Mouse (Mus musculus): ENCODE measurements around the gene Tiam2. TPM values are rescaled to one million over a fixed set of nuclear protein-coding genes. Genes with fewer than 3 reads are reported as not detected.

Tiam2 gene
- total and polyA plus RNA-seq, 3 experiments = 0.42 to 1.9 TPM; not detected in 1

GRCm38 (mm10) chr17:3506508-3506907, 180.1 kb downstream of the Tiam2 start:
- Histone ChIP-seq H3K4me3 (ENCODE audit: control insufficient read depth in 1 of 2, insufficient read depth in 1 of 2, low read depth in 2 of 2, low read length in 2 of 2) (no peak overlapping the region), H3K36me3 (ENCODE audit: control insufficient read depth in 1 of 2, insufficient read depth in 2 of 2, low read length in 2 of 2) (no peaks in the 10 kb centered on the region), H3K79me2 (ENCODE audit: control insufficient read depth, insufficient read depth, low read length, poor library complexity) (no peaks in the 10 kb centered on the region), H3K4me1 (ENCODE audit: control insufficient read depth in 1 of 2, insufficient read depth in 2 of 2, low read length in 2 of 2) (no peaks in the 10 kb centered on the region), H3K9me3 (replicated peaks; ENCODE audit: insufficient read depth, low read length) (no peaks in the 10 kb centered on the region), H3K27ac (ENCODE audit: control insufficient read depth, low read depth, low read length) (no peak overlapping the region), H3K9ac (ENCODE audit: control insufficient read depth, low read depth, low read length, poor library complexity, severe bottlenecking) (no peak overlapping the region), H3K27me3 (ENCODE audit: control insufficient read depth in 1 of 2, insufficient read depth in 2 of 2, low read length in 2 of 2) (no peaks in the 10 kb centered on the region)
- DNase-seq (ENCODE audit: low read depth, low spot score) = no peak
- no peak for TF ChIP-seq MAFK (IDR thresholded peaks at IDR 0.05; ENCODE audit: borderline replicate concordance, low read depth, low read length)
- no peak for TF ChIP-seq CTCF (IDR thresholded peaks at IDR 0.05 in 2 of 3, conservative IDR thresholded peaks at IDR 0.05 in 1 of 3; ENCODE audit: control insufficient read depth in 1 of 3, insufficient read depth in 1 of 3, low read depth in 2 of 3, low read length in 3 of 3, poor library complexity in 1 of 3, severe bottlenecking in 1 of 3)
- no peak for TF ChIP-seq CHD1 (IDR thresholded peaks at IDR 0.05; ENCODE audit: low read depth, low read length)
- TF ChIP-seq NELFE (IDR thresholded peaks at IDR 0.05; ENCODE audit: low read depth, low read length) = no peak
- TF ChIP-seq POLR2AphosphoS2 (IDR thresholded peaks at IDR 0.05; ENCODE audit: low read length) = no peak
- TF ChIP-seq TAL1 (IDR thresholded peaks at IDR 0.05; ENCODE audit: low read length) = no peak
- TF ChIP-seq USF2 (IDR thresholded peaks at IDR 0.05; ENCODE audit: borderline replicate concordance in 1 of 2, insufficient read depth in 1 of 2, low read depth in 1 of 2, low read length in 2 of 2) = no peak
- no peak for TF ChIP-seq E2F4 (IDR thresholded peaks at IDR 0.05; ENCODE audit: borderline replicate concordance, low read depth, low read length)
- no peak for TF ChIP-seq ZC3H11A (IDR thresholded peaks at IDR 0.05; ENCODE audit: low read depth, low read length)

GRCm38 (mm10) chr17:3509841-3510240, 183.5 kb downstream of the Tiam2 start:
- TF ChIP-seq GABPA (IDR thresholded peaks at IDR 0.05; ENCODE audit: low read depth, low read length) (no peak), CTCF (IDR thresholded peaks at IDR 0.05 in 2 of 3, conservative IDR thresholded peaks at IDR 0.05 in 1 of 3; ENCODE audit: control insufficient read depth in 1 of 3, insufficient read depth in 1 of 3, low read depth in 2 of 3, low read length in 3 of 3, poor library complexity in 1 of 3, severe bottlenecking in 1 of 3) (peak; percentile 79 to 97 (median 80)), MEF2A (IDR thresholded peaks at IDR 0.05; ENCODE audit: extremely low read depth, insufficient replicate concordance, low read depth, low read length, poor library complexity, severe bottlenecking) (no peak), HCFC1 (IDR thresholded peaks at IDR 0.05; ENCODE audit: low read depth, low read length) (no peak), RAD21 (IDR thresholded peaks at IDR 0.05; ENCODE audit: low read depth, low read length) (peak; percentile 85), TBP (IDR thresholded peaks at IDR 0.05; ENCODE audit: low read depth, low read length) (no peak), MAZ (IDR thresholded peaks at IDR 0.05; ENCODE audit: low read depth, low read length) (no peak), MAFK (IDR thresholded peaks at IDR 0.05; ENCODE audit: borderline replicate concordance, low read depth, low read length) (no peak), SMC3 (IDR thresholded peaks at IDR 0.05; ENCODE audit: low read depth, low read length) (peak; percentile 94), ETS1 (IDR thresholded peaks at IDR 0.05; ENCODE audit: low read depth, low read length) (no peak), CHD2 (IDR thresholded peaks at IDR 0.05; ENCODE audit: low read length) (no peak), RCOR1 (IDR thresholded peaks at IDR 0.05; ENCODE audit: low read depth, low read length) (no peak), ZC3H11A (IDR thresholded peaks at IDR 0.05; ENCODE audit: low read depth, low read length) (peak; percentile 78), POLR2A (IDR thresholded peaks at IDR 0.05; ENCODE audit: control insufficient read depth in 1 of 2, insufficient read depth in 1 of 2, low read depth in 1 of 2, low read length in 2 of 2, poor library complexity in 1 of 2) (no peak), TAL1 (IDR thresholded peaks at IDR 0.05; ENCODE audit: low read length) (no peak)
- Histone ChIP-seq H3K27ac (ENCODE audit: control insufficient read depth, low read depth, low read length) (no peak overlapping the region), H3K27me3 (ENCODE audit: control insufficient read depth in 1 of 2, insufficient read depth in 2 of 2, low read length in 2 of 2) (no peaks in the 10 kb centered on the region), H3K9ac (ENCODE audit: control insufficient read depth, low read depth, low read length, poor library complexity, severe bottlenecking) (no peak overlapping the region), H3K4me1 (ENCODE audit: control insufficient read depth in 1 of 2, insufficient read depth in 2 of 2, low read length in 2 of 2) (peaks cover 0 to 4% of the 10 kb centered on the region in 2 experiments; a peak in 1 of 4 replicates), H3K4me3 (ENCODE audit: control insufficient read depth in 1 of 2, insufficient read depth in 1 of 2, low read depth in 2 of 2, low read length in 2 of 2) (no peak overlapping the region), H3K9me3 (replicated peaks; ENCODE audit: insufficient read depth, low read length) (no peaks in the 10 kb centered on the region), H3K79me2 (ENCODE audit: control insufficient read depth, insufficient read depth, low read length, poor library complexity) (no peaks in the 10 kb centered on the region), H3K36me3 (ENCODE audit: control insufficient read depth in 1 of 2, insufficient read depth in 2 of 2, low read length in 2 of 2) (no peaks in the 10 kb centered on the region; a peak in 1 of 4 replicates)
- peak; percentile 76 for DNase-seq (ENCODE audit: low read depth, low spot score)

All from MEL (cell line).